Comparison of ENCODE assay signal across 8 mouse cellular contexts in genomic region chr2:38510120-38510519, GRCm38 (mm10). TPM values are rescaled to one million over a fixed set of nuclear protein-coding genes. Genes with fewer than 3 reads are reported as not detected.
DNase-seq lines count a peak whose midpoint lies in the region; ATAC-seq and TF ChIP-seq lines count a peak whose summit lies in the region.

No protein-coding gene starts in this region.

- no peak overlapping the region for H3K4me3 ChIP-seq in kidney, postnatal 0 days (replicated peaks; ENCODE audit: low read depth, low read length)

- no peak overlapping the region for H3K4me2 ChIP-seq in kidney, postnatal 0 days (ENCODE audit: low read length)

- no peak for ATAC-seq in kidney, postnatal 0 days (replicated peaks; ENCODE audit: low FRiP score, low read depth)

- H3K36me3 ChIP-seq in kidney, postnatal 0 days (ENCODE audit: insufficient read depth, low read length) = no peaks in the 10 kb centered on the region

- no peak overlapping the region for H3K9ac ChIP-seq in kidney, postnatal 0 days (ENCODE audit: low read depth, low read length)

- DNase-seq in kidney, postnatal 0 days (ENCODE audit: low spot score) = no peak
- no peak for DNase-seq in kidney, postnatal 36 days
- DNase-seq in R1 (ENCODE audit: low read depth, low spot score) = peak; percentile 41
- DNase-seq in frontal cortex, adult 2 months (ENCODE audit: extremely low spot score in 1 of 2, low spot score in 1 of 2) = peak; percentile 35 to 60
- DNase-seq in retina, postnatal 7 days (ENCODE audit: low read depth, low spot score) = peak; percentile 14
- no peak for DNase-seq in kidney, postnatal 4 days
- DNase-seq in adrenal gland, adult (ENCODE audit: inconsistent age in 2 of 2, low spot score in 1 of 2) = no peak
- no peak for DNase-seq in kidney, adult 9 months

- no peak overlapping the region for H3K27ac ChIP-seq in kidney, postnatal 0 days

- H3K27me3 ChIP-seq in kidney, postnatal 0 days (ENCODE audit: insufficient read depth, low read length) = no peaks in the 10 kb centered on the region

- peaks cover 15% of the 10 kb centered on the region for H3K4me1 ChIP-seq in kidney, postnatal 0 days (replicated peaks; ENCODE audit: insufficient read depth, low read length)

- peak; percentile 23; the same call in 1 of the 2 replicates for TF ChIP-seq CTCF in kidney, postnatal 0 days (IDR thresholded peaks at IDR 0.05; ENCODE audit: low read depth)

- WGBS in kidney, postnatal 0 days = 91% methylated on average over 1 of the region's 1 CpGs

- no peaks in the 10 kb centered on the region for H3K9me3 ChIP-seq in kidney, postnatal 0 days (replicated peaks; ENCODE audit: low read length)

RNA-seq across cellular contexts. Expression of gene Nek6, which starts 1.3 kb away (rescaled TPM):
- polyA plus RNA-seq in kidney, postnatal 0 days (2015; fragmentation: Nextera tagmentation; extraction: Ambion mirVana) = 35.1 and 39.2 TPM in 2 replicates
- 25.8 and 25.9 TPM in 2 replicates for polyA plus RNA-seq in frontal cortex, adult 2 months (2012; rRNA removed)

Comparison
In these comparisons a context has a peak if more than half of its experiments do, and no peak if none do; other contexts are left out.
1. DNase-seq: peak in R1 (single experiment), frontal cortex, adult 2 months (2 of 2) and retina, postnatal 7 days (single experiment); none in kidney, postnatal 0 days (single experiment), kidney, postnatal 36 days (0 of 2), kidney, postnatal 4 days (0 of 2), adrenal gland, adult (0 of 2) and kidney, adult 9 months (single experiment).